Mouse (Mus musculus) liver, embryonic 15.5 days (tissue): Measurements from ENCODE around the gene Fmnl3. TPM values are rescaled to one million over a fixed set of nuclear protein-coding genes. Genes with fewer than 3 reads are reported as not detected.

Source experiments
- ATAC-seq: fragments of 200-750 bp; cut with Nextera tagmentation; 2 replicates; pipeline ENCODE4 v1.8.0; 2017; ENCODE audit warnings: moderate number of reproducible peaks, mild to moderate bottlenecking, moderate library complexity; ENCODE audit not compliant: insufficient read depth
- H3K27ac ChIP-seq: fragments of 300-500 bp; sonication (generic); replicated peaks from 2 replicates; pipeline ENCODE4 v1.5.1; 2015; ENCODE audit warnings: mild to moderate bottlenecking, inconsistent platforms
- H3K27me3 ChIP-seq: fragments of 300-500 bp; sonication (generic); 2 replicates; pipeline ENCODE4 v1.6.1; 2015; ENCODE audit warnings: mild to moderate bottlenecking, inconsistent platforms
- H3K36me3 ChIP-seq: fragments of 300-500 bp; sonication (generic); replicated peaks from 2 replicates; pipeline ENCODE4 v1.6.1; 2015; ENCODE audit warnings: moderate library complexity, mild to moderate bottlenecking, inconsistent platforms
- H3K4me1 ChIP-seq: fragments of 300-500 bp; sonication (generic); replicated peaks from 2 replicates; pipeline ENCODE4 v1.6.1; 2015; ENCODE audit warnings: inconsistent platforms
- H3K4me2 ChIP-seq: fragments of 300-500 bp; sonication (generic); 2 replicates; pipeline ENCODE4 v1.6.1; 2015; ENCODE audit warnings: moderate library complexity, mild to moderate bottlenecking, inconsistent platforms
- H3K4me3 ChIP-seq: fragments of 300-500 bp; sonication (generic); replicated peaks from 2 replicates; pipeline ENCODE4 v1.5.1; 2015; ENCODE audit warnings: mild to moderate bottlenecking, inconsistent platforms
- H3K9ac ChIP-seq: fragments of 300-500 bp; sonication (generic); 2 replicates; pipeline ENCODE4 v1.6.1; 2015; ENCODE audit warnings: moderate library complexity, mild to moderate bottlenecking, inconsistent platforms
- H3K9me3 ChIP-seq: fragments of 300-500 bp; sonication (generic); replicated peaks from 2 replicates; pipeline ENCODE4 v1.6.1; 2016; ENCODE audit warnings: inconsistent platforms
- WGBS: fragments of 180-500 bp; shearing (Covaris S2); methylation state at CpG from one replicate; pipeline ENCODE4 v1.1.7; 2015; ENCODE audit warnings: mixed read lengths; ENCODE audit not compliant: insufficient replicate concordance; 5-methylcytosine and 5-hydroxymethylcytosine counted together
- polyA plus RNA-seq: library from polyadenylated mRNA; unstranded; fragments of >200 nt; fragmentation: Nextera tagmentation; extraction: Ambion mirVana; gene quantifications from 2 replicates; pipeline ENCODE4 v1.2.1, GENCODE M21; 2015

Gene Fmnl3
- polyA plus RNA-seq, 1 experiment from 2014 or later = 3.5 TPM

DNA sequence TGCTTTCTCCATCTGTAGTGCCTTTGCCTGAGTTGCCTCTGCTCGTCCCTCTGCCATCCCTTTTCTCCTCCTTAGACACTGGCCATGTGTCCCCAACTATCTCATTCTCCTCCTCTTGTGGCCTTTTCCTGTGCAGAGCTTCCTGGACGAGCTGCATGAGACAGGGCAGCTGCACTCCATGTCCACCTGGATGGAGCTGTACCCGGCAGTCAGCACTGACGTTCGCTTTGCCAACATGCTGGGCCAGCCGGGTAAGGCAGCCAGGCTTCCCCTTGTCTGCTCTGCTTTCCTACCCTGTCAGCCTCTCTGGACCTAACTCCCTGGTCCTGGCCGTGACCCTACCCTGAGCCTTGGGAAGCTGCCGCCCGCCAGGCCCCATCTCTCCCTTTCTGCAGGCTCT is 60.7 kb downstream of the Fmnl3 start:
- Histone ChIP-seq H3K9me3 (no peaks in the 10 kb centered on the region), H3K4me3 (no peak overlapping the region), H3K36me3 (peaks cover 7% of the 10 kb centered on the region; the same call in 1 of the 2 replicates), H3K27me3 (no peaks in the 10 kb centered on the region), H3K4me1 (no peaks in the 10 kb centered on the region), H3K4me2 (no peak overlapping the region), H3K9ac (no peak overlapping the region), H3K27ac (no peak overlapping the region)
- WGBS = 74% methylated on average over 9 of the region's 9 CpGs
- no peak for ATAC-seq

DNA sequence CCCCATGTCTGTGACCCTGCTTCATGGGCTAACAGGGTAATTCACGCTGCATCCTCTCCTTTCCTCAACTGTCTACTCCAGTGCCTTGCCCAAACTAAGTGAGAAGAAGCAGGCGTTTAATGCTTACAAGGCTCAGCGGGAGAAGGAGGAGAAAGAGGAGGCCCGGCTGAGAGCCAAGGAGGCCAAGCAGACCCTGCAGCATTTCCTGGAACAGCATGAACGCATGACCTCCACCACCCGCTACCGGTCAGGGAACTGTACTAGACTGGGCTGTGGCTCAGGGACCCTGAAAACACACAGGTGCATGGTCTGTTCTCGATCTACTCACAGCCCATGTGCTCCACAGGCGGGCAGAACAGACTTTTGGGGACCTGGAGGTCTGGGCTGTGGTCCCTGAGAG is 62.8 kb downstream of the Fmnl3 start:
- peaks cover 7% of the 10 kb centered on the region; the same call in 1 of the 2 replicates for H3K36me3 ChIP-seq
- H3K27me3 ChIP-seq = no peaks in the 10 kb centered on the region
- no peaks in the 10 kb centered on the region for H3K4me1 ChIP-seq
- WGBS = 72% methylated on average over 9 of the region's 9 CpGs
- no peak overlapping the region for H3K9ac ChIP-seq
- ATAC-seq = no peak
- no peak overlapping the region for H3K27ac ChIP-seq
- H3K9me3 ChIP-seq = no peaks in the 10 kb centered on the region
- H3K4me2 ChIP-seq = no peak overlapping the region
- no peak overlapping the region for H3K4me3 ChIP-seq

DNA sequence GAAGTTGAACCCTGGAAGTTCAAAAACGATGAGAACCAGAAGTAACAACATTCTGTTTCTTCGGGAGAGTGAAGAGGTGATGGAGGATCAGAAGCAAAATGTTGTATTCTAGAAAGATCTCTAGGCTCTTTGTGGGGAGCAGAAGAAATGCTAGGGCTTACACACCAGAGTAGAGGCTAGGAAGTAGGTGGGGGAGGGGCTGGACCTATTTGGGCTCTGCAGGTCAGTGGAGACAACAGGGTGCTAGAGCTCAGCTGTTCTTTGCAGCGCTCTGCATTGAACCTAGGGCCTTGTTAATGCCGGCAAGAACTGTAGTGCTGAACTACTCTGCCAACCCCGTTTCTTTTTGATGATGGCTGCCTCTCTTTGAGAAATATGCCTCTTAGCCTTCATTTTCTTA is 74.1 kb downstream of the Fmnl3 start:
- peaks cover 15% of the 10 kb centered on the region for H3K27me3 ChIP-seq
- no peaks in the 10 kb centered on the region for H3K36me3 ChIP-seq
- 47% methylated on average over 5 of the region's 5 CpGs for WGBS
- peaks cover 25% of the 10 kb centered on the region for H3K4me1 ChIP-seq
- no peak overlapping the region for H3K4me3 ChIP-seq
- H3K27ac ChIP-seq = no peak overlapping the region
- H3K4me2 ChIP-seq = peak overlapping the region; percentile 81; the same call in 1 of the 2 replicates
- H3K9ac ChIP-seq = no peak overlapping the region
- no peaks in the 10 kb centered on the region for H3K9me3 ChIP-seq
- no peak for ATAC-seq

DNA sequence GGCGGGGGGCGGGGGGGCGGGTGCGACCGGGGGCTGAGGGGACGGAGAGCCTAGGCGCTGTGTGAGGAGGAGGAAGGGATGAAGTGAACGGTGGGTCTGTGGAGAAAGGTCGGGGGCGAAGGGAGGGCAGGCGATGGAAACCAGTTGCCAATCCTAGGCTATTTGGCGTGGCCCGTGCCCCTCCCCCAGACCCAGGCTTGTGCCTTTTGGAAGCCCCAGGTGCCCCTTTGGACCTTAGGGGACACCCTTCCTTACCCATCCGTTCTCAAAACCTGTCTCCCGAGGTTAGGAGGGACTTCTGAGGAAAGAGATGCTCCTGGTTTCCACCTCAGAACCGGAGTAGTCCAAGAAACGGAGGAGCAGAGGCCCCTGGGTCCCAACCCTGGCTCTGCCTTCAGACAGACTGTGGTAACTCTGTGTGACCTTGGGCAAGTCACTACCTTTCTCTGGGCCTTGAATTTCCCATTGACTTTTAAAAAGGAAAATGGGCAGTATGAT is 74.7 kb downstream of the Fmnl3 start, which contains the start of gene Fam186b:
Gene Fam186b, minus strand, starts transcription at position 405 of the 498 bp plus-strand sequence.
- WGBS = 3% methylated on average over 17 of the region's 17 CpGs
- peak within 1 kb of the TSS; percentile 59 for H3K27ac ChIP-seq
- ATAC-seq = no peak
- peak within 1 kb of the TSS; percentile 81 for H3K4me2 ChIP-seq
- H3K9ac ChIP-seq = peak within 1 kb of the TSS; percentile 51
- H3K36me3 ChIP-seq = no peaks in the 10 kb centered on the region
- H3K4me3 ChIP-seq = peak within 1 kb of the TSS; percentile 68
- peaks cover 15% of the 10 kb centered on the region for H3K27me3 ChIP-seq
- H3K9me3 ChIP-seq = no peaks in the 10 kb centered on the region
- H3K4me1 ChIP-seq = peaks cover 25% of the 10 kb centered on the region

GRCm38 (mm10) chr15:99294813-99295374 is 75.4 kb downstream of the Fmnl3 start, which contains the start of gene Prpf40b:
Gene Prpf40b (plus strand): TSS chr15:99295087.
- Histone ChIP-seq H3K36me3 (no peaks in the 10 kb centered on the region), H3K4me3 (peak within 1 kb of the TSS; percentile 68), H3K9me3 (no peaks in the 10 kb centered on the region), H3K27me3 (peaks cover 15% of the 10 kb centered on the region), H3K27ac (peak within 1 kb of the TSS; percentile 59), H3K4me1 (peaks cover 25% of the 10 kb centered on the region), H3K9ac (peak within 1 kb of the TSS; percentile 51), H3K4me2 (peak within 1 kb of the TSS; percentile 81)
- under 1% methylated on average over 60 of the region's 64 CpGs for WGBS
- peak; percentile 92 for ATAC-seq

GRCm38 (mm10) chr15:99294287-99294686 is 76.0 kb downstream of the Fmnl3 start:
- Histone ChIP-seq H3K4me2 (peak overlapping the region; percentile 81), H3K9me3 (no peaks in the 10 kb centered on the region), H3K4me3 (peak overlapping the region; percentile 68), H3K27ac (0 out of 2 replicates have a peak overlapping the region, but pooled peaks have one; percentile 59), H3K9ac (peak overlapping the region; percentile 51), H3K27me3 (peaks cover 15% of the 10 kb centered on the region), H3K4me1 (peaks cover 25% of the 10 kb centered on the region), H3K36me3 (no peaks in the 10 kb centered on the region)
- no peak for ATAC-seq
- WGBS = 5% methylated on average over 16 of the region's 16 CpGs

DNA sequence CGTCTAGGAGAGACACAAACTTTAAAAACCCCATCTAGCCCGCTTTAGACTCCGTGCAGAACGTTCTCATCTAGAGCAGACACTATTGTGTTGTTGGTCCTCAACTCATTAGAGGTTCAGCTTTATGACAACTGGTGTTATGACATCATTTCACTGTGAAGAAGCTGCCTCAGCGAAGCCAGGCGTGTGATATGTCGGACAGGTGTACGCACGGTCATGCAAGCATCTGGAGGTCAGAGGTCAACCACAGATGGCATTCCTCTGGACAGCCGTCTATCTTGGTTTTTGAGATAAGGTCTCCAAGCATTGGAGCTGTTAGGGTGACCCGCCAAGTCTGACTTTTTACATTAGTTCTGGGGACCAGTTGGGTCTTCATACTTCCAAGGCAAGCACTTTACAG is 79.7 kb downstream of the Fmnl3 start:
- Histone ChIP-seq H3K4me2 (no peak overlapping the region), H3K9ac (no peak overlapping the region), H3K36me3 (no peaks in the 10 kb centered on the region), H3K27ac (no peak overlapping the region), H3K4me1 (peaks cover 19% of the 10 kb centered on the region), H3K27me3 (peaks cover 15% of the 10 kb centered on the region), H3K9me3 (no peaks in the 10 kb centered on the region), H3K4me3 (no peak overlapping the region)
- 73% methylated on average over 11 of the region's 11 CpGs for WGBS
- ATAC-seq = no peak

DNA sequence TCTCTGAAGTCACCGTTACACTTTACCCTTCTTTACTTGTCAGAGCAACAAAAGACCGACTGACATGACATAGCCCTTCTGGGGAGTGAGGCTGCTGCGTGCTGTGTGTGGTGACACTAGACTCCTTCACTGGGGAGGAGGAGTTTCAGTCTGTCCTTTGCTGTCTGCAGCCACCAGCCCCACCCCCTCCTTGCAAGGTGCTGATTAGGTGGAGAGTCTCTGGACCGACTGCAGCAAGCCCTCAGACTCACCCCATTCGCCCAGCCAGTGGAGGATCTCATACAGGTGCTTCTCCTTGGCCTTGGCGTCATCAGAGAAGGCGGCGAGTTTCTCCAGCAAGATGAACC is 85.1 kb downstream of the Fmnl3 start:
- Histone ChIP-seq H3K36me3 (no peaks in the 10 kb centered on the region), H3K27me3 (peaks cover under 1% of the 10 kb centered on the region; the same call in 1 of the 2 replicates), H3K9me3 (no peaks in the 10 kb centered on the region), H3K4me2 (peak overlapping the region; percentile 30; the same call in 1 of the 2 replicates), H3K9ac (no peak overlapping the region), H3K27ac (peak overlapping the region; percentile 24; the same call in 1 of the 2 replicates), H3K4me3 (no peak overlapping the region), H3K4me1 (peaks cover 20% of the 10 kb centered on the region)
- 41% methylated on average over 8 of the region's 8 CpGs for WGBS
- ATAC-seq = peak; percentile 74

- Histone ChIP-seq H3K9ac (no peak overlapping the region), H3K36me3 (no peaks in the 10 kb centered on the region), H3K4me1 (peaks cover 20% of the 10 kb centered on the region), H3K27me3 (peaks cover 6% of the 10 kb centered on the region), H3K9me3 (no peaks in the 10 kb centered on the region), H3K27ac (peak overlapping the region; percentile 24; the same call in 1 of the 2 replicates), H3K4me2 (peak overlapping the region; percentile 30), H3K4me3 (no peak overlapping the region)
- 15% methylated on average over 14 of the region's 14 CpGs for WGBS
- peak; percentile 69 for ATAC-seq
Measured at GRCm38 (mm10) chr15:99284527-99285188, 85.6 kb downstream of the Fmnl3 start.

DNA sequence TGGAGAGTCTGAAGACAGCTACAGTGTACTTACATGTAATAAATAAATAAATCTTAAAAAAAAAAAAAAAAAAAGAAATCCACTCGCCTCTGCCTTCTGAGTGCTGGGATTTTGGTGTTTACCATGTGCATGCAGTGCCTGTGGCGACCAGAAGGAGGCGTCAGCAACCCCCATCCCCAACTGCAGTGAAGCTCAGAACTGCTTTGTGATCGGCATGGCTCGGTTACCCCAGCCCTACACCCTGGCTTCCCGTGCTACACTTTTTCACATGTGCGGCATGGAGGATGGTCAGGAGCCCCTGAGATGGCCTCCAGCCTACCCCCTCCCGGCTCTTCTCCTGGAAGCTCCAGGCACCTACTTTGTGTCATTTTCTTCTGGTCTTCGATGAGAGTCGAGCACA is 86.8 kb downstream of the Fmnl3 start:
- 52% methylated on average over 10 of the region's 10 CpGs for WGBS
- Histone ChIP-seq H3K4me1 (peaks cover 20% of the 10 kb centered on the region), H3K27me3 (peaks cover 6% of the 10 kb centered on the region), H3K4me3 (no peak overlapping the region), H3K36me3 (no peaks in the 10 kb centered on the region), H3K9ac (no peak overlapping the region), H3K4me2 (no peak overlapping the region), H3K9me3 (no peaks in the 10 kb centered on the region), H3K27ac (no peak overlapping the region)
- ATAC-seq = no peak

DNA sequence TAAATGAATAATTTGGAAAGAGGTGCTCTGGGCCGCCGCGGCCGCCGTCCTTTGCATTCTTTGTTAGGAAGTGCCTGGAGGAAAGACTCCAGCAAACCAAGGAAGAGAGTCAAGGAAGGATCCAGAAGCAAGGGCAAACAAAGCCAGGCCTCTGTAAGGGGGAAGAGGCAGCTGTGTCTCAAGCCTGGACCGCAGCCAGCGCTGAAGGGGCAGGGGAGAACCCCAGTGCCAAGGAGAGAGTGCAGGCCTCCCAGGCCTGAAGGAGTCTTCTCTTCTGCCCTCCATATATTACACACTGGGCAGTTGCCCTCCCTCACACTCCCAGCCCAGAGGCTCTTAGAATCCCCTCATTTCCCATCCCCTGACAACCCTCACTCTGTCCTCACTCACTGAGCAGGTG is 92.0 kb downstream of the Fmnl3 start:
- ATAC-seq = no peak
- no peaks in the 10 kb centered on the region for H3K9me3 ChIP-seq
- H3K4me3 ChIP-seq = no peak overlapping the region
- 79% methylated on average over 7 of the region's 7 CpGs for WGBS
- H3K27me3 ChIP-seq = peaks cover 6% of the 10 kb centered on the region
- no peak overlapping the region for H3K9ac ChIP-seq
- H3K4me2 ChIP-seq = no peak overlapping the region
- H3K36me3 ChIP-seq = no peaks in the 10 kb centered on the region
- no peaks in the 10 kb centered on the region for H3K4me1 ChIP-seq
- no peak overlapping the region for H3K27ac ChIP-seq
